Mouse (Mus musculus) testis, adult 2 months (tissue): ENCODE data around the gene Ndufa10. TPM values are rescaled to one million over a fixed set of nuclear protein-coding genes. Genes with fewer than 3 reads are reported as not detected.

Experiments used
- H3K27ac ChIP-seq: fragments of 200-500 bp; 2 replicates; pipeline ENCODE4 v1.5.1; 2012; ENCODE audit warnings: low read depth, low read length; ENCODE audit not compliant: control insufficient read depth, insufficient read depth
- H3K27me3 ChIP-seq: fragments of 200-500 bp; 2 replicates; pipeline ENCODE4 v1.6.1; 2012; ENCODE audit warnings: mild to moderate bottlenecking, low read length, moderate library complexity; ENCODE audit not compliant: control insufficient read depth, insufficient read depth
- H3K36me3 ChIP-seq: fragments of 200-500 bp; 2 replicates; pipeline ENCODE4 v1.6.1; 2012; ENCODE audit warnings: mild to moderate bottlenecking, low read length; ENCODE audit not compliant: control insufficient read depth, insufficient read depth
- H3K4me1 ChIP-seq: fragments of 200-500 bp; 2 replicates; pipeline ENCODE4 v1.6.1; 2012; ENCODE audit warnings: low read length; ENCODE audit not compliant: control insufficient read depth, insufficient read depth
- H3K4me3 ChIP-seq: fragments of 200-500 bp; 2 replicates; pipeline ENCODE4 v1.5.1; 2012; ENCODE audit warnings: low read depth, mild to moderate bottlenecking, low read length, moderate library complexity, mixed read lengths; ENCODE audit not compliant: control insufficient read depth
- CTCF ChIP-seq: fragments of 200-500 bp; IDR thresholded peaks from 2 replicates; pipeline ENCODE4 v1.5.1; 2012; ENCODE audit warnings: low read depth, mild to moderate bottlenecking, inconsistent platforms, low read length, moderate library complexity; ENCODE audit not compliant: control insufficient read depth, insufficient read depth, insufficient replicate concordance
- POLR2A ChIP-seq: fragments of 200-500 bp; IDR thresholded peaks from 2 replicates; pipeline ENCODE4 v1.6.1; 2012; ENCODE audit warnings: low read depth, mild to moderate bottlenecking, inconsistent platforms, low read length, moderate library complexity; ENCODE audit not compliant: control insufficient read depth
- polyA plus RNA-seq: library from polyadenylated mRNA; depleted of rRNA; stranded (reverse); fragments of >200 nt; gene quantifications from 2 replicates; pipeline ENCODE4 v1.2.3, GENCODE M21; 2012

Gene Ndufa10
- polyA plus RNA-seq, 1 experiment: 30.1 TPM

- TF ChIP-seq CTCF (no peak), POLR2A (no peak)
- H3K36me3 ChIP-seq: no peaks in the 10 kb centered on the region
- H3K27ac ChIP-seq: no peak within 1 kb of the TSS
- H3K4me3 ChIP-seq: no peak within 1 kb of the TSS
- H3K4me1 ChIP-seq: no peaks in the 10 kb centered on the region
- no peaks in the 10 kb centered on the region for H3K27me3 ChIP-seq
Measured at GRCm38 (mm10) chr1:92485013-92485412, 11.4 kb upstream of the Ndufa10 start, which contains the start of gene Olfr1416. Gene Olfr1416 (minus strand): TSS chr1:92485113.

- peak overlapping the region; percentile 70 for H3K4me3 ChIP-seq
- peaks cover 7% of the 10 kb centered on the region for H3K4me1 ChIP-seq
- no peaks in the 10 kb centered on the region for H3K36me3 ChIP-seq
- peak overlapping the region; percentile 33; the same call in 1 of the 2 replicates for H3K27ac ChIP-seq
- no peaks in the 10 kb centered on the region for H3K27me3 ChIP-seq
- TF ChIP-seq POLR2A (no peak), CTCF (no peak)
Measured at GRCm38 (mm10) chr1:92474066-92474578, 462 bp upstream of the Ndufa10 start.

- TF ChIP-seq CTCF (no peak), POLR2A (no peak)
- Histone ChIP-seq H3K4me3 (no peak overlapping the region), H3K27me3 (no peaks in the 10 kb centered on the region), H3K36me3 (0 out of 2 replicates have a peak, but pooled peaks cover 2% of the 10 kb centered on the region), H3K4me1 (peaks cover 2% of the 10 kb centered on the region; the same call in 1 of the 2 replicates), H3K27ac (no peak overlapping the region)
Measured at GRCm38 (mm10) chr1:92468891-92469290, 4.8 kb downstream of the Ndufa10 start.

- H3K27ac ChIP-seq: no peak overlapping the region
- no peak for TF ChIP-seq POLR2A
- H3K36me3 ChIP-seq: peaks cover 2% of the 10 kb centered on the region; the same call in 1 of the 2 replicates
- H3K4me3 ChIP-seq: no peak overlapping the region
- H3K4me1 ChIP-seq: no peaks in the 10 kb centered on the region
- H3K27me3 ChIP-seq: no peaks in the 10 kb centered on the region
Measured at GRCm38 (mm10) chr1:92458416-92458815, 15.2 kb downstream of the Ndufa10 start.

- H3K27ac ChIP-seq: no peak overlapping the region
- no peaks in the 10 kb centered on the region for H3K36me3 ChIP-seq
- no peak overlapping the region for H3K4me3 ChIP-seq
- no peaks in the 10 kb centered on the region for H3K27me3 ChIP-seq
- no peaks in the 10 kb centered on the region for H3K4me1 ChIP-seq
- no peak for TF ChIP-seq POLR2A
Measured at GRCm38 (mm10) chr1:92457758-92458157, 15.9 kb downstream of the Ndufa10 start.

GRCm38 (mm10) chr1:92453751-92454445 is 19.8 kb downstream of the Ndufa10 start:
- H3K27me3 ChIP-seq: no peaks in the 10 kb centered on the region
- no peak overlapping the region for H3K27ac ChIP-seq
- H3K4me1 ChIP-seq: no peaks in the 10 kb centered on the region
- H3K4me3 ChIP-seq: no peak overlapping the region
- no peak for TF ChIP-seq CTCF
- TF ChIP-seq POLR2A: no peak
- peaks cover 4% of the 10 kb centered on the region for H3K36me3 ChIP-seq

GRCm38 (mm10) chr1:92448293-92448692 is 25.4 kb downstream of the Ndufa10 start:
- Histone ChIP-seq H3K27ac (no peak overlapping the region), H3K36me3 (peaks cover 7% of the 10 kb centered on the region), H3K4me3 (no peak overlapping the region), H3K4me1 (no peaks in the 10 kb centered on the region), H3K27me3 (no peaks in the 10 kb centered on the region)
- TF ChIP-seq POLR2A (no peak), CTCF (no peak)
